Mouse (Mus musculus): ENCODE data around the gene Prpf31.

DNA sequence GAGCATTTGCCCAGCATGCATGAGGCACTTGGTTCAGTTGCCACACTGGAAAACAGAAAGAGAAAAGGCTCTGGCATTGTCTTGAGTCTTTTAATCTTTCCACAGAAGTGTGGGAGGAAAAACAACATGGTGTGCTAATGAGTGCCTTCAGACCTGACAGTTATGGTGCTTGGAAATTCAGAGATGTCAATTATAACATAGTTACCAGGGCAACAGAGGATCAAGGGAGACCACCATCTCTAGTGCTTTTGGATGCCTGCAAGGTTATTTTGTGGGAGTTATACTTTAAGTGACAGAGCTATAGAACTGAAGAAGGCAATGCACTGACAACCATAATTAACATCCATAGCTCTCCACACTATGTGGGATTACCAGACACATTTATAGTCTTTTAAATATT lies 35.9 kb upstream of the Prpf31 start:
- TF ChIP-seq POLR2A (IDR thresholded peaks at IDR 0.05; ENCODE audit: borderline replicate concordance, insufficient read depth, low read length) (no peak), CTCF (IDR thresholded peaks at IDR 0.05; ENCODE audit: borderline replicate concordance, insufficient read depth, low read depth, low read length) (no peak)

Measured in cerebellum, adult 2 months (tissue).